Mouse (Mus musculus) liver, adult 2 months (tissue): ENCODE results near the gene Vmn1r4. TPM values are rescaled to one million over a fixed set of nuclear protein-coding genes. Genes with fewer than 3 reads are reported as not detected.

Source experiments
- DNase-seq: peaks from one replicate; pipeline ENCODE4 v3.0.0-alpha.2; 2011; ENCODE audit warnings: low read depth, low spot score; ENCODE audit errors: extremely low read depth
- H3K27ac ChIP-seq: fragments of 200-500 bp; replicated peaks from 2 replicates; pipeline ENCODE4 v1.5.1; 2012; ENCODE audit warnings: low read depth, mild to moderate bottlenecking, control low read depth, inconsistent platforms, low read length; ENCODE audit not compliant: insufficient read depth
- H3K27me3 ChIP-seq: fragments of 200-500 bp; 2 replicates; pipeline ENCODE4 v1.6.1; 2012; ENCODE audit warnings: mild to moderate bottlenecking, moderate library complexity, low read length, inconsistent platforms; ENCODE audit not compliant: control insufficient read depth, insufficient read depth
- H3K36me3 ChIP-seq: fragments of 200-500 bp; 2 replicates; pipeline ENCODE4 v1.6.1; 2012; ENCODE audit warnings: low read length, inconsistent platforms; ENCODE audit not compliant: control insufficient read depth, insufficient read depth
- H3K4me1 ChIP-seq: fragments of 200-500 bp; 2 replicates; pipeline ENCODE4 v1.6.1; 2011; ENCODE audit warnings: low read length; ENCODE audit not compliant: control insufficient read depth, insufficient read depth
- H3K4me3 ChIP-seq: fragments of 200-500 bp; 2 replicates; pipeline ENCODE4 v1.5.1; 2011; ENCODE audit warnings: low read depth, mild to moderate bottlenecking, control low read depth, low read length, moderate library complexity; ENCODE audit not compliant: insufficient read depth
- H3K79me2 ChIP-seq: fragments of 200-500 bp; 2 replicates; pipeline ENCODE4 v1.6.1; 2012; ENCODE audit warnings: inconsistent platforms, mild to moderate bottlenecking, low read length, moderate library complexity; ENCODE audit not compliant: control insufficient read depth, insufficient read depth
- H3K9ac ChIP-seq: fragments of 200-500 bp; 2 replicates; pipeline ENCODE4 v1.6.1; 2012; ENCODE audit warnings: low read depth, mild to moderate bottlenecking, control low read depth, inconsistent platforms, low read length
- CTCF ChIP-seq: fragments of 200-500 bp; IDR thresholded peaks from 2 replicates; pipeline ENCODE4 v1.5.1; 2011; ENCODE audit warnings: low read depth, low read length, control low read depth
- POLR2A ChIP-seq: fragments of 200-500 bp; IDR thresholded peaks from 2 replicates; pipeline ENCODE4 v1.6.1; 2011; ENCODE audit warnings: low read length, control low read depth; ENCODE audit not compliant: insufficient read depth; ENCODE audit errors: extremely low read depth
- WGBS: fragments of 180-500 bp; shearing (Covaris S2); methylation state at CpG from one replicate; pipeline ENCODE4 v1.1.7; 2018; 5-methylcytosine and 5-hydroxymethylcytosine counted together
- polyA plus RNA-seq: library from polyadenylated mRNA; depleted of rRNA; stranded (reverse); fragments of >200 nt; gene quantifications from 2 replicates; pipeline ENCODE4 v1.2.3, GENCODE M21; 2012; rRNA removed
- total RNA-seq: library from RNA; depleted of rRNA; stranded (reverse); fragments of >200 nt; gene quantifications from 2 replicates; pipeline ENCODE4 v1.2.3, GENCODE M21; 2014; rRNA removed

The Vmn1r4 gene
- total RNA-seq (0.65 and 0.81 TPM in 2 replicates), polyA plus RNA-seq (0.06 TPM in 1 of 2 replicates, not detected in the other)

- Histone ChIP-seq H3K9ac (peak within 1 kb of the TSS; percentile 90), H3K27me3 (no peaks in the 10 kb centered on the region), H3K4me3 (peak within 1 kb of the TSS; percentile 95), H3K79me2 (peaks cover 4% of the 10 kb centered on the region; the same call in 1 of the 2 replicates), H3K27ac (peak within 1 kb of the TSS; percentile 74), H3K36me3 (no peaks in the 10 kb centered on the region), H3K4me1 (peaks cover 19% of the 10 kb centered on the region)
- peak; percentile 89 for DNase-seq
- WGBS: 4% methylated on average over 64 of the region's 64 CpGs
- TF ChIP-seq POLR2A (peak; percentile 78), CTCF (no peak)
Observed at GRCm38 (mm10) chr6:56923726-56924707, at the start of gene Vmn1r4, which contains the start of gene Nt5c3. Vmn1r4 (plus strand) TSS chr6:56924015. Nt5c3 (minus strand) TSS chr6:56923932.

DNA sequence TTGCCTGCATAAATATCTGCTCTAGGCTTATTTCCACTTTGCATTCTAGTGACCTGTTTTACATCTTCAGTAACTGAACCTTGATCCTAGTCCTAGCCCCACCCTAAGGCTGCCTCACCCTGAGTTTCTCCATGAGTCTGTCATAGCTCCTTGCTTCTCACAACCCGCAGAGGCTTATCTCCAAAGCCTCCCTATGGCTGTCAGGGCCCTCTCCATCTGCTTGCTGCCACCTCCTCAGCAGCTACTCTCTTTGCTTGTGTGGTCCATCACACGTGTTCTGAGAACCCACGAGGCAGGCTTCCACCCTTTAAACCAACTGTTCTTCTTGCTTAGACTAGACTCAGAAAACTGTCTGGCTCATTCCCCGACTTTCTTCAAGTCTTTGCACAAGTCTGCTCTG, 46.9 kb upstream of the Vmn1r4 start:
- no peak overlapping the region for H3K9ac ChIP-seq
- TF ChIP-seq CTCF (no peak), POLR2A (no peak)
- no peaks in the 10 kb centered on the region; the same call in 1 of the 2 replicates for H3K4me1 ChIP-seq
- 0 out of 2 replicates have a peak, but pooled peaks cover 2% of the 10 kb centered on the region for H3K79me2 ChIP-seq
- DNase-seq: no peak
- H3K27ac ChIP-seq: no peak overlapping the region
- H3K36me3 ChIP-seq: peaks cover 19% of the 10 kb centered on the region
- no peak overlapping the region for H3K4me3 ChIP-seq
- 89% methylated on average over 4 of the region's 4 CpGs for WGBS
- H3K27me3 ChIP-seq: no peaks in the 10 kb centered on the region

GRCm38 (mm10) chr6:56877985-56878384, 45.8 kb upstream of the Vmn1r4 start:
- 87% methylated on average over 8 of the region's 8 CpGs for WGBS
- Histone ChIP-seq H3K9ac (no peak overlapping the region), H3K4me3 (no peak overlapping the region), H3K27me3 (no peaks in the 10 kb centered on the region), H3K4me1 (no peaks in the 10 kb centered on the region; the same call in 1 of the 2 replicates), H3K27ac (no peak overlapping the region), H3K36me3 (peaks cover 25% of the 10 kb centered on the region), H3K79me2 (0 out of 2 replicates have a peak, but pooled peaks cover 2% of the 10 kb centered on the region)
- TF ChIP-seq POLR2A (no peak), CTCF (peak; percentile 36)
- no peak for DNase-seq

DNA sequence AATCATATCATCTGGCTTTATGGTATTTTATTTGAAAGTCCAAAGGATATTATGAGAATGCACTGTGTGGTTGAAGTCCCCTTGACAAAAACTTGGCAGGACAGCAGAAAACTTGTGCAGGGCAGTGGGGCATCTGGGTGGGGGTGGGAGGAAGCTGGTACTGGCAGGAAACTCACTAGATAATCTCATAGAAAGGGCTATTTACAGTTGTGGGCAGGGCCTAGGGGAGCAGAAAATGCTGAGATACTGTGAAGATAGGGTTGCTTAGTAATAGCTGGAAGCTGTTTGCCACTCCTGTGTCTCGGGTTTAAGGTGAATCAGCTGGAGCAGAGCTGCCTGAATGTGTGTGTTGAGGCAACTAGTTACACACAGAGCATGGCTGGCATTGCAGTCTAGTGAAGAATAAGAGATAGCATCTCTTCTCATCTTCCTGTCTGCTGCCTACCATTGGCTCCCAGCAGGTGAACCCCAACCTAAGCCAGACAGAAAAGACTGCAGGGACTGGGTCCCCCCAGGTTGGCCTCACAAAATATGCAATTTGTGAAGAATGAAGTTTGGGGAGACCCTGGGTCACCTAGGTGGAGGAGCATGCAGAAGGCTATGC, 44.4 kb upstream of the Vmn1r4 start:
- no peaks in the 10 kb centered on the region; the same call in 1 of the 2 replicates for H3K4me1 ChIP-seq
- H3K36me3 ChIP-seq: peaks cover 36% of the 10 kb centered on the region
- H3K27me3 ChIP-seq: no peaks in the 10 kb centered on the region
- no peak overlapping the region for H3K9ac ChIP-seq
- no peak overlapping the region for H3K27ac ChIP-seq
- 0 out of 2 replicates have a peak, but pooled peaks cover 2% of the 10 kb centered on the region for H3K79me2 ChIP-seq
- WGBS: 57% methylated on average over 1 of the region's 1 CpGs
- no peak overlapping the region for H3K4me3 ChIP-seq
- no peak for TF ChIP-seq CTCF
- no peak for DNase-seq

DNA sequence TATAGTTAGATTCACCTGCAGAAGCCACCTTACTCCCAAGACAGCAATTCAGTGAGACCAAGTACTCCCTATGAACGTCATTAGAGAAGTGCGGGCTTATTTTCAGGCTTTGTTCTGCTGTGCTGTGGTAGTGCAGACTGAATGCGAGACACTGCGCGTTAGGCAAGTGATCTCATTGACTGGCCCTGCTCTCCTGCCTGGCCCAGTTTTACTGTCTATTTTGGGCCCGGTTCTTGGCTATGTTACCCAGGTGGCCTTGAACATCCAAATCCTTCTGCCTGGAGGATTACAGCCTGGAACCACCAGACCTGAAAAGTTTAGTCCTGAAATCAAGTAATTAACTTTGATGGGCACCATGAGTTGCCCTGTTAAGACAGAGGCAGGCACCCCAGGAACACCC, 35.3 kb upstream of the Vmn1r4 start:
- H3K9ac ChIP-seq: no peak overlapping the region
- H3K27me3 ChIP-seq: no peaks in the 10 kb centered on the region
- H3K79me2 ChIP-seq: no peaks in the 10 kb centered on the region
- WGBS: 74% methylated on average over 6 of the region's 6 CpGs
- no peak overlapping the region for H3K4me3 ChIP-seq
- TF ChIP-seq POLR2A: no peak
- TF ChIP-seq CTCF: no peak
- peak; percentile 37 for DNase-seq
- H3K4me1 ChIP-seq: no peaks in the 10 kb centered on the region
- peaks cover 41% of the 10 kb centered on the region for H3K36me3 ChIP-seq
- no peak overlapping the region for H3K27ac ChIP-seq
